Mouse (Mus musculus) ES-E14 (cell line): ENCODE measurements around the gene Atp5b.

Source experiments
- CHD2 ChIP-seq: IDR thresholded peaks from 2 replicates; pipeline ENCODE4 v1.6.1; 2014; ENCODE audit warnings: mild to moderate bottlenecking, low read depth, low read length, inconsistent platforms
- HCFC1 ChIP-seq: IDR thresholded peaks from 2 replicates; pipeline ENCODE4 v1.6.1; 2012; ENCODE audit warnings: low read length, inconsistent platforms, borderline replicate concordance; ENCODE audit not compliant: insufficient read depth

DNA sequence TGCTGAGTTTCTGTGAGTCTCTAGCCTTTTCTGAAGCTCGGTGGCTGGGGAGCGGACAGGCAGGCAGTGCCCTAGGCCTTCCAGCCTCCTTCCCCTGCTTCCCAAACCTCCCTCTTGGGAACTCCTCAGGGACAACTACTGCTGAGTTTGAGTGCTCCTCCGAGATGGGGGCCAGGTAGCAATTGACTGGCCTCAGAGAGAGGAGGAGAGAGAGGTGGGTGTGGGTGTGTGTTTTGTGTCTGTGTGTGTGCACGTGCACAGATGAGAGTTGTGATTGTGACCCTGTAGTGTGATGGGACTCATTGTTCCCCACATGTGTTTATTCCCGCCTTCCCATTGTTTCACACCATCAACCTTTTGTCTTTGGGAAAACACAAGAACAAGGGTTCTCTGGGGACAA is 44.4 kb downstream of the Atp5b start:
- TF ChIP-seq HCFC1 (no peak), CHD2 (no peak)
